Comparison of ENCODE assay signal across 8 mouse cellular contexts in the genomic region with DNA sequence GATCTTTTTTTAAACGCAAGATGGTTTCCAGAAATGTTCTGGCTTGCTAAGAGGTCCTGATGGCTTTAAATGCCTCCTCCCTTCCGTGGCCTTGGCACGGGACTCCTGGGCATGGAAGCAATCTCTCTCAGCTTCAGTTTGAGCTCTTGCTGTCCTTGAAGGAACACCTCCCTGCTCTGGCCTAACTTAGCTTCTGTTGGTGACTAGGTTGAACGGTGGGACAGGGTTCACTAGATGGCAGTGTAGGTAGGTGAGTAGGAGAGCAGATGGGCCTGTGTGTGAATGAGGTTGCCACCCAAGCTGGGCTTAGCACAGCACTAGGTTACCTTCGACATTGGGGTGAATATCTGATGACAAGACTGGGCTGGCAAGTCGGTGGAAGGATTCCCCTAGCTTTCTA. TPM values are rescaled to one million over a fixed set of nuclear protein-coding genes. Genes with fewer than 3 reads are reported as not detected.
DNase-seq lines count a peak whose midpoint lies in the region; ATAC-seq lines count a peak whose summit lies in the region.

No protein-coding gene starts in this region.

- peak; percentile 54 for ATAC-seq in erythroblast, adult 5-6 weeks (replicated peaks; ENCODE audit: low FRiP score, poor library complexity, severe bottlenecking)
- peak; percentile 53 for ATAC-seq in megakaryocyte, adult 5-6 weeks (ENCODE audit: poor library complexity, severe bottlenecking)

- DNase-seq in adrenal gland, postnatal 14 days = peak; percentile 42
- DNase-seq in adrenal gland, adult 18-20 months (ENCODE audit: low spot score in 2 of 2) = no peak
- DNase-seq in 416B (ENCODE audit: low read depth) = peak; percentile 69
- DNase-seq in right cerebral cortex, postnatal 14 days = no peak
- DNase-seq in heart, adult 8-10 months (ENCODE audit: low spot score) = no peak
- DNase-seq in layer of hippocampus, adult 11-12 months (ENCODE audit: low spot score) = no peak

RNA-seq across cellular contexts. Expression of gene AI467606, which starts 12.8 kb away (rescaled TPM):
- 1.3 and 5.7 TPM in 2 replicates for total RNA-seq in adrenal gland, postnatal 14 days (2021)
- total RNA-seq in adrenal gland, adult 18-20 months (2021) = 1 to 10 TPM in 1 of 2 experiments, under 1 TPM in 1; 0.96 to 1.6 TPM
- total RNA-seq in erythroblast, adult 5-6 weeks (2015; ENCODE audit: low replicate concordance) = 19.8 and 26.8 TPM in 2 replicates
- 17.1 and 19.9 TPM in 2 replicates for total RNA-seq in erythroblast, adult 5-6 weeks (2017; ENCODE audit: low replicate concordance)
- 65.9 and 71.1 TPM in 2 replicates for total RNA-seq in megakaryocyte, adult 5-6 weeks (2015)
- total RNA-seq in megakaryocyte, adult 5-6 weeks (2017) = 46.6 and 49.2 TPM in 2 replicates
- 1 to 10 TPM; 1.2 to 2.9 (median 1.3) TPM for total RNA-seq in heart, adult 8-10 months (2022)

RNA-seq across cellular contexts. Expression of gene Zg16, which starts 16.8 kb away (rescaled TPM):
- not detected in 2 replicates for total RNA-seq in adrenal gland, postnatal 14 days (2021)
- total RNA-seq in adrenal gland, adult 18-20 months (2021) = not detected
- total RNA-seq in erythroblast, adult 5-6 weeks (2015; ENCODE audit: low replicate concordance) = not detected in 2 replicates
- total RNA-seq in erythroblast, adult 5-6 weeks (2017; ENCODE audit: low replicate concordance) = 3.2 and 5.0 TPM in 2 replicates
- 0.96 TPM in 1 of 2 replicates, not detected in the other for total RNA-seq in megakaryocyte, adult 5-6 weeks (2015)
- total RNA-seq in megakaryocyte, adult 5-6 weeks (2017) = not detected in 2 replicates
- not detected for total RNA-seq in heart, adult 8-10 months (2022)

RNA-seq across cellular contexts. Expression of gene Qprt, which starts 18.1 kb away (rescaled TPM):
- total RNA-seq in adrenal gland, postnatal 14 days (2021) = 1.8 and 11.4 TPM in 2 replicates
- under 1 TPM; 0.30 to 0.51 TPM for total RNA-seq in adrenal gland, adult 18-20 months (2021)
- 1.7 TPM in 1 of 2 replicates, not detected in the other for total RNA-seq in erythroblast, adult 5-6 weeks (2015; ENCODE audit: low replicate concordance)
- total RNA-seq in erythroblast, adult 5-6 weeks (2017; ENCODE audit: low replicate concordance) = 0.34 TPM in 1 of 2 replicates, not detected in the other
- total RNA-seq in megakaryocyte, adult 5-6 weeks (2015) = 2.0 and 3.3 TPM in 2 replicates
- total RNA-seq in megakaryocyte, adult 5-6 weeks (2017) = 1.1 and 2.8 TPM in 2 replicates
- not detected for total RNA-seq in heart, adult 8-10 months (2022)

RNA-seq across cellular contexts. Expression of gene Spn, which starts 33.7 kb away (rescaled TPM):
- 1.4 and 7.9 TPM in 2 replicates for total RNA-seq in adrenal gland, postnatal 14 days (2021)
- 1 to 10 TPM in 1 of 2 experiments, under 1 TPM in 1; 0.89 to 1.3 TPM for total RNA-seq in adrenal gland, adult 18-20 months (2021)
- 15.8 and 24.9 TPM in 2 replicates for total RNA-seq in erythroblast, adult 5-6 weeks (2015; ENCODE audit: low replicate concordance)
- total RNA-seq in erythroblast, adult 5-6 weeks (2017; ENCODE audit: low replicate concordance) = 58.3 and 60.0 TPM in 2 replicates
- 74.6 and 82.8 TPM in 2 replicates for total RNA-seq in megakaryocyte, adult 5-6 weeks (2015)
- 241 and 246 TPM in 2 replicates for total RNA-seq in megakaryocyte, adult 5-6 weeks (2017)
- under 1 TPM; 0.38 to 0.57 (median 0.46) TPM for total RNA-seq in heart, adult 8-10 months (2022)

Comparison
In these comparisons a context has a peak if more than half of its experiments do, and no peak if none do; other contexts are left out.
1. DNase-seq: peak in adrenal gland, postnatal 14 days (single experiment) and 416B (single experiment); none in adrenal gland, adult 18-20 months (0 of 2), right cerebral cortex, postnatal 14 days (single experiment), heart, adult 8-10 months (single experiment) and layer of hippocampus, adult 11-12 months (single experiment).